ENCODE assay signal across 19 mouse cellular contexts in genomic region chr3:107755702-107756480, GRCm38 (mm10). TPM values are rescaled to one million over a fixed set of nuclear protein-coding genes. Genes with fewer than 3 reads are reported as not detected.
DNase-seq lines count a peak whose midpoint lies in the region; ATAC-seq lines count a peak whose summit lies in the region.
"Had no signal": no experiment of that assay in that cellular context is flagged by ENCODE, and none has a peak within 500 bp of the region (broad histone marks: within the 10 kb centered on the region; RNA-seq: fewer than 3 reads in every experiment).

No protein-coding gene starts in this region.

- no peaks in the 10 kb centered on the region for H3K9me3 ChIP-seq in forebrain, embryonic 10.5 days
- no peaks in the 10 kb centered on the region for H3K9me3 ChIP-seq in forebrain, embryonic 13.5 days (replicated peaks)
- H3K9me3 ChIP-seq in midbrain, embryonic 13.5 days, result no peaks in the 10 kb centered on the region
- H3K9me3 ChIP-seq in midbrain, embryonic 11.5 days (ENCODE audit: control insufficient read depth, low read length), result no peaks in the 10 kb centered on the region
- H3K9me3 ChIP-seq in liver, embryonic 12.5 days (replicated peaks), result no peaks in the 10 kb centered on the region
- H3K9me3 ChIP-seq: embryonic facial prominence, embryonic 10.5 days; hindbrain, embryonic 12.5 days; liver, embryonic 13.5 days; lung, embryonic 15.5 days; stomach, embryonic 15.5 days had no signal

- peaks cover 40% of the 10 kb centered on the region for H3K4me1 ChIP-seq in forebrain, embryonic 10.5 days
- peaks cover 45% of the 10 kb centered on the region for H3K4me1 ChIP-seq in forebrain, embryonic 13.5 days
- peaks cover 37% of the 10 kb centered on the region for H3K4me1 ChIP-seq in midbrain, embryonic 13.5 days (replicated peaks)
- H3K4me1 ChIP-seq in midbrain, embryonic 11.5 days (ENCODE audit: control insufficient read depth, insufficient read depth, low read length), result peaks cover 18% of the 10 kb centered on the region
- H3K4me1 ChIP-seq in liver, embryonic 12.5 days, result peaks cover 12% of the 10 kb centered on the region; the same call in 1 of the 2 replicates

- H3K27me3 ChIP-seq in forebrain, embryonic 10.5 days (ENCODE audit: poor library complexity, severe bottlenecking), result peaks cover 23% of the 10 kb centered on the region
- no peaks in the 10 kb centered on the region for H3K27me3 ChIP-seq in forebrain, embryonic 13.5 days
- no peaks in the 10 kb centered on the region for H3K27me3 ChIP-seq in midbrain, embryonic 13.5 days
- H3K27me3 ChIP-seq in midbrain, embryonic 11.5 days (ENCODE audit: control insufficient read depth, insufficient read depth, low read length), result no peaks in the 10 kb centered on the region
- peaks cover 37% of the 10 kb centered on the region for H3K27me3 ChIP-seq in liver, embryonic 12.5 days (replicated peaks)
- H3K27me3 ChIP-seq: hindbrain, embryonic 12.5 days; lung, embryonic 15.5 days; stomach, embryonic 15.5 days had no signal

- no peak overlapping the region for H3K4me2 ChIP-seq in forebrain, embryonic 13.5 days
- no peak overlapping the region for H3K4me2 ChIP-seq in midbrain, embryonic 13.5 days (replicated peaks)
- no peak overlapping the region for H3K4me2 ChIP-seq in midbrain, embryonic 11.5 days
- H3K4me2 ChIP-seq in liver, embryonic 12.5 days, result no peak overlapping the region
- H3K4me2 ChIP-seq: hindbrain, embryonic 12.5 days; liver, embryonic 13.5 days; lung, embryonic 15.5 days; stomach, embryonic 15.5 days had no signal

- no peak for DNase-seq in forebrain, embryonic 10.5 days (ENCODE audit: extremely low spot score, low spot score)
- DNase-seq in midbrain, embryonic 11.5 days (ENCODE audit: low spot score, missing footprints), result no peak
- DNase-seq in cerebellum, postnatal 10 days, result peak; percentile 60 to 77
- no peak for DNase-seq in urinary bladder, postnatal 36 days (ENCODE audit: low spot score in 2 of 2)
- DNase-seq: adrenal gland, postnatal 36 days; layer of hippocampus, postnatal 36 days; liver, embryonic 13.5 days; spleen, adult 18-20 months had no signal

- H3K36me3 ChIP-seq in forebrain, embryonic 10.5 days (replicated peaks), result peaks cover 28% of the 10 kb centered on the region
- 0 out of 2 replicates have a peak, but pooled peaks cover 10% of the 10 kb centered on the region for H3K36me3 ChIP-seq in forebrain, embryonic 13.5 days (ENCODE audit: poor library complexity, severe bottlenecking)
- 0 out of 2 replicates have a peak, but pooled peaks cover 9% of the 10 kb centered on the region for H3K36me3 ChIP-seq in midbrain, embryonic 13.5 days
- no peaks in the 10 kb centered on the region for H3K36me3 ChIP-seq in midbrain, embryonic 11.5 days (ENCODE audit: control insufficient read depth, insufficient read depth, low read length)
- H3K36me3 ChIP-seq in liver, embryonic 12.5 days, result peaks cover 33% of the 10 kb centered on the region

- H3K27ac ChIP-seq in forebrain, embryonic 10.5 days, result peak overlapping the region; percentile 8; the same call in 1 of the 2 replicates
- H3K27ac ChIP-seq in forebrain, embryonic 13.5 days, result no peak overlapping the region
- no peak overlapping the region for H3K27ac ChIP-seq in midbrain, embryonic 13.5 days
- no peak overlapping the region for H3K27ac ChIP-seq in midbrain, embryonic 11.5 days (ENCODE audit: low read depth, low read length)
- H3K27ac ChIP-seq in liver, embryonic 12.5 days, result no peak overlapping the region
- H3K27ac ChIP-seq: embryonic facial prominence, embryonic 10.5 days; hindbrain, embryonic 12.5 days; liver, embryonic 13.5 days; lung, embryonic 15.5 days; stomach, embryonic 15.5 days had no signal

- no peak overlapping the region for H3K9ac ChIP-seq in forebrain, embryonic 13.5 days
- 0 out of 2 replicates have a peak overlapping the region, but pooled peaks have one; percentile 26 for H3K9ac ChIP-seq in midbrain, embryonic 13.5 days (replicated peaks)
- no peak overlapping the region for H3K9ac ChIP-seq in midbrain, embryonic 11.5 days (ENCODE audit: low read length)
- H3K9ac ChIP-seq in liver, embryonic 12.5 days, result no peak overlapping the region
- H3K9ac ChIP-seq: hindbrain, embryonic 12.5 days; liver, embryonic 13.5 days; lung, embryonic 15.5 days; stomach, embryonic 15.5 days had no signal

- 71% methylated on average over 5 of the region's 5 CpGs for WGBS in forebrain, embryonic 10.5 days
- 70% methylated on average over 5 of the region's 5 CpGs for WGBS in forebrain, embryonic 13.5 days
- WGBS in midbrain, embryonic 13.5 days, result 50% methylated on average over 5 of the region's 5 CpGs
- 62% methylated on average over 5 of the region's 5 CpGs for WGBS in midbrain, embryonic 11.5 days
- WGBS in liver, embryonic 12.5 days (ENCODE audit: insufficient replicate concordance), result 53% methylated on average over 5 of the region's 5 CpGs

- ATAC-seq in forebrain, embryonic 13.5 days, result no peak
- ATAC-seq in midbrain, embryonic 13.5 days, result no peak
- no peak for ATAC-seq in midbrain, embryonic 11.5 days (ENCODE audit: low FRiP score)
- no peak for ATAC-seq in activated CD4-positive, CD25-positive, alpha-beta regulatory T cell, adult 4 months
- ATAC-seq in liver, embryonic 12.5 days, result no peak
- ATAC-seq: forebrain, embryonic 16.5 days; midbrain, embryonic 16.5 days had no signal

- no peak overlapping the region for H3K4me3 ChIP-seq in forebrain, embryonic 10.5 days
- H3K4me3 ChIP-seq in forebrain, embryonic 13.5 days, result no peak overlapping the region
- no peak overlapping the region for H3K4me3 ChIP-seq in midbrain, embryonic 13.5 days (replicated peaks)
- no peak overlapping the region for H3K4me3 ChIP-seq in midbrain, embryonic 11.5 days (ENCODE audit: low read depth, low read length)
- no peak overlapping the region for H3K4me3 ChIP-seq in liver, embryonic 12.5 days
- H3K4me3 ChIP-seq: embryonic facial prominence, embryonic 10.5 days; erythroblast, embryonic 14.5 days; hindbrain, embryonic 12.5 days; liver, embryonic 13.5 days; lung, embryonic 15.5 days; stomach, embryonic 15.5 days had no signal

RNA-seq across cellular contexts. Expression of gene Csf1, which starts 4.4 kb away (rescaled TPM):
- polyA plus RNA-seq in forebrain, embryonic 10.5 days (2016; fragmentation: Nextera tagmentation; extraction: Ambion mirVana), result 4.6 and 4.8 TPM in 2 replicates
- polyA plus RNA-seq in forebrain, embryonic 13.5 days (2015; fragmentation: Nextera tagmentation; extraction: Ambion mirVana), result 4.5 and 4.9 TPM in 2 replicates
- 4.9 and 5.3 TPM in 2 replicates for polyA plus RNA-seq in midbrain, embryonic 13.5 days (2015; fragmentation: Nextera tagmentation; extraction: Ambion mirVana)
- polyA plus RNA-seq in midbrain, embryonic 11.5 days (2014; fragmentation: Nextera tagmentation; extraction: Ambion mirVana), result 4.6 and 5.7 TPM in 2 replicates
- polyA plus RNA-seq in activated CD4-positive, CD25-positive, alpha-beta regulatory T cell, adult 4 months (2017; shearing (Covaris generic)), result 10 to 100 TPM; 11.0 to 23.3 TPM
- polyA plus RNA-seq in liver, embryonic 12.5 days (2016; fragmentation: Nextera tagmentation; extraction: Ambion mirVana), result 8.7 and 8.8 TPM in 2 replicates

RNA-seq across cellular contexts. Expression of gene Ahcyl1, which starts 59.5 kb away (rescaled TPM):
- polyA plus RNA-seq in forebrain, embryonic 10.5 days (2016; fragmentation: Nextera tagmentation; extraction: Ambion mirVana), result 92.3 and 92.4 TPM in 2 replicates
- polyA plus RNA-seq in forebrain, embryonic 13.5 days (2015; fragmentation: Nextera tagmentation; extraction: Ambion mirVana), result 98.6 and 106 TPM in 2 replicates
- 108 and 116 TPM in 2 replicates for polyA plus RNA-seq in midbrain, embryonic 13.5 days (2015; fragmentation: Nextera tagmentation; extraction: Ambion mirVana)
- 127 and 132 TPM in 2 replicates for polyA plus RNA-seq in midbrain, embryonic 11.5 days (2014; fragmentation: Nextera tagmentation; extraction: Ambion mirVana)
- polyA plus RNA-seq in activated CD4-positive, CD25-positive, alpha-beta regulatory T cell, adult 4 months (2017; shearing (Covaris generic)), result 10 to 100 TPM; 14.8 to 24.1 TPM
- 53.7 and 54.0 TPM in 2 replicates for polyA plus RNA-seq in liver, embryonic 12.5 days (2016; fragmentation: Nextera tagmentation; extraction: Ambion mirVana)

Comparison
In these comparisons a context has a peak if more than half of its experiments do, and no peak if none do; other contexts are left out.
1. DNase-seq: peak in cerebellum, postnatal 10 days (2 of 2); none in forebrain, embryonic 10.5 days (single experiment), midbrain, embryonic 11.5 days (single experiment) and urinary bladder, postnatal 36 days (0 of 2).